Mouse (Mus musculus): ENCODE data around the gene Tmem260. TPM values are rescaled to one million over a fixed set of nuclear protein-coding genes. Genes with fewer than 3 reads are reported as not detected.
A peak's percentile ranks its signal among the peaks of the same experiment; 100 is the strongest.

Tmem260 gene
- polyA plus RNA-seq, 1 experiment from 2014 or later = 21.6 TPM

- Histone ChIP-seq H3K27ac (ENCODE audit: low read depth) (no peak overlapping the region), H3K9ac (ENCODE audit: low read length) (no peak overlapping the region), H3K4me2 (ENCODE audit: low read length) (no peak overlapping the region), H3K36me3 (ENCODE audit: control insufficient read depth, insufficient read depth, low read length) (peaks cover 7% of the 10 kb centered on the region; the same call in 1 of the 2 replicates), H3K9me3 (ENCODE audit: control insufficient read depth, low read length) (no peaks in the 10 kb centered on the region), H3K27me3 (replicated peaks; ENCODE audit: control insufficient read depth, insufficient read depth, low read length) (no peaks in the 10 kb centered on the region), H3K4me1 (replicated peaks; ENCODE audit: control insufficient read depth, insufficient read depth, low read length) (no peaks in the 10 kb centered on the region), H3K4me3 (ENCODE audit: low read depth, low read length) (no peak overlapping the region)
- ATAC-seq (replicated peaks; ENCODE audit: low FRiP score, low TSS enrichment, low read depth) = no peak
- no peak for DNase-seq (ENCODE audit: low spot score)
- 83% methylated on average over 8 of the region's 8 CpGs for WGBS
Measured at GRCm38 (mm10) chr14:48515538-48515937, 69.6 kb downstream of the Tmem260 start.

GRCm38 (mm10) chr14:48523361-48523760, 77.4 kb downstream of the Tmem260 start:
- Histone ChIP-seq H3K4me1 (replicated peaks; ENCODE audit: control insufficient read depth, insufficient read depth, low read length) (no peaks in the 10 kb centered on the region), H3K9me3 (ENCODE audit: control insufficient read depth, low read length) (no peaks in the 10 kb centered on the region), H3K9ac (ENCODE audit: low read length) (no peak overlapping the region), H3K36me3 (ENCODE audit: control insufficient read depth, insufficient read depth, low read length) (no peaks in the 10 kb centered on the region), H3K4me2 (ENCODE audit: low read length) (no peak overlapping the region), H3K27ac (ENCODE audit: low read depth) (no peak overlapping the region), H3K27me3 (replicated peaks; ENCODE audit: control insufficient read depth, insufficient read depth, low read length) (no peaks in the 10 kb centered on the region), H3K4me3 (ENCODE audit: low read depth, low read length) (no peak overlapping the region)
- ATAC-seq (replicated peaks; ENCODE audit: low FRiP score, low TSS enrichment, low read depth) (no peak), DNase-seq (ENCODE audit: low spot score) (no peak)
- WGBS = 31% methylated on average over 1 of the region's 1 CpGs

- Histone ChIP-seq H3K4me1 (replicated peaks; ENCODE audit: control insufficient read depth, insufficient read depth, low read length) (no peaks in the 10 kb centered on the region), H3K9me3 (ENCODE audit: control insufficient read depth, low read length) (no peaks in the 10 kb centered on the region), H3K4me3 (ENCODE audit: low read depth, low read length) (no peak overlapping the region), H3K4me2 (ENCODE audit: low read length) (no peak overlapping the region), H3K9ac (ENCODE audit: low read length) (no peak overlapping the region), H3K27ac (ENCODE audit: low read depth) (no peak overlapping the region), H3K27me3 (replicated peaks; ENCODE audit: control insufficient read depth, insufficient read depth, low read length) (no peaks in the 10 kb centered on the region), H3K36me3 (ENCODE audit: control insufficient read depth, insufficient read depth, low read length) (no peaks in the 10 kb centered on the region)
- DNase-seq (ENCODE audit: low spot score) (peak; percentile 61), ATAC-seq (replicated peaks; ENCODE audit: low FRiP score, low TSS enrichment, low read depth) (no peak)
- 48% methylated on average over 9 of the region's 9 CpGs for WGBS
Measured at GRCm38 (mm10) chr14:48524135-48524534, 78.2 kb downstream of the Tmem260 start.

GRCm38 (mm10) chr14:48525055-48525454, 79.1 kb downstream of the Tmem260 start:
- no peaks in the 10 kb centered on the region for H3K27me3 ChIP-seq (replicated peaks; ENCODE audit: control insufficient read depth, insufficient read depth, low read length)
- no peak overlapping the region for H3K9ac ChIP-seq (ENCODE audit: low read length)
- H3K27ac ChIP-seq (ENCODE audit: low read depth) = no peak overlapping the region
- WGBS = 44% methylated on average over 6 of the region's 6 CpGs
- no peaks in the 10 kb centered on the region for H3K9me3 ChIP-seq (ENCODE audit: control insufficient read depth, low read length)
- DNase-seq (ENCODE audit: low spot score) = no peak
- ATAC-seq (replicated peaks; ENCODE audit: low FRiP score, low TSS enrichment, low read depth) = no peak
- no peak overlapping the region for H3K4me3 ChIP-seq (ENCODE audit: low read depth, low read length)
- no peaks in the 10 kb centered on the region for H3K36me3 ChIP-seq (ENCODE audit: control insufficient read depth, insufficient read depth, low read length)
- no peaks in the 10 kb centered on the region for H3K4me1 ChIP-seq (replicated peaks; ENCODE audit: control insufficient read depth, insufficient read depth, low read length)
- no peak overlapping the region for H3K4me2 ChIP-seq (ENCODE audit: low read length)

DNA sequence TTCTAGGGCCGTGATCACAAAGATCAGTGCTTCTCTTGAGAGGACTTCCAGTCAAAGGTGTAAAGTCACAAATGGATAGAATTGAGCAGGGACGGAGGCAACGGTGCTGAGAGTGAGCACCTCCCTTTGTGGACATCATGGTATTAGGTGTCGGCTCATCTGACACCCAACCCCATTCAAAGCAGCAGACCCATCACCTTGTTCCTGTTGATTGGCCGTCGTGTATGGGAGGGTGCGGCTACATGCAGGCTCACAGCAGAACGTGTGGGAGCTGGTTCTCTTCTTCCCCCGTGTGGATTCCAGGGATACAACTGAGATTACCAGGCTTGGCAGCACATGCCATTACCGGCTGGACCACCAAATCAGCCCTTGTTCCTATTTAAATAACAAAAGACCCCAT, 84.7 kb downstream of the Tmem260 start:
- Histone ChIP-seq H3K9me3 (ENCODE audit: control insufficient read depth, low read length) (no peaks in the 10 kb centered on the region), H3K4me1 (replicated peaks; ENCODE audit: control insufficient read depth, insufficient read depth, low read length) (no peaks in the 10 kb centered on the region), H3K27me3 (replicated peaks; ENCODE audit: control insufficient read depth, insufficient read depth, low read length) (no peaks in the 10 kb centered on the region), H3K9ac (ENCODE audit: low read length) (no peak overlapping the region), H3K36me3 (ENCODE audit: control insufficient read depth, insufficient read depth, low read length) (no peaks in the 10 kb centered on the region), H3K27ac (ENCODE audit: low read depth) (no peak overlapping the region), H3K4me2 (ENCODE audit: low read length) (no peak overlapping the region), H3K4me3 (ENCODE audit: low read depth, low read length) (no peak overlapping the region)
- WGBS = 56% methylated on average over 10 of the region's 10 CpGs
- ATAC-seq (replicated peaks; ENCODE audit: low FRiP score, low TSS enrichment, low read depth) (no peak), DNase-seq (ENCODE audit: low spot score) (no peak)

DNA sequence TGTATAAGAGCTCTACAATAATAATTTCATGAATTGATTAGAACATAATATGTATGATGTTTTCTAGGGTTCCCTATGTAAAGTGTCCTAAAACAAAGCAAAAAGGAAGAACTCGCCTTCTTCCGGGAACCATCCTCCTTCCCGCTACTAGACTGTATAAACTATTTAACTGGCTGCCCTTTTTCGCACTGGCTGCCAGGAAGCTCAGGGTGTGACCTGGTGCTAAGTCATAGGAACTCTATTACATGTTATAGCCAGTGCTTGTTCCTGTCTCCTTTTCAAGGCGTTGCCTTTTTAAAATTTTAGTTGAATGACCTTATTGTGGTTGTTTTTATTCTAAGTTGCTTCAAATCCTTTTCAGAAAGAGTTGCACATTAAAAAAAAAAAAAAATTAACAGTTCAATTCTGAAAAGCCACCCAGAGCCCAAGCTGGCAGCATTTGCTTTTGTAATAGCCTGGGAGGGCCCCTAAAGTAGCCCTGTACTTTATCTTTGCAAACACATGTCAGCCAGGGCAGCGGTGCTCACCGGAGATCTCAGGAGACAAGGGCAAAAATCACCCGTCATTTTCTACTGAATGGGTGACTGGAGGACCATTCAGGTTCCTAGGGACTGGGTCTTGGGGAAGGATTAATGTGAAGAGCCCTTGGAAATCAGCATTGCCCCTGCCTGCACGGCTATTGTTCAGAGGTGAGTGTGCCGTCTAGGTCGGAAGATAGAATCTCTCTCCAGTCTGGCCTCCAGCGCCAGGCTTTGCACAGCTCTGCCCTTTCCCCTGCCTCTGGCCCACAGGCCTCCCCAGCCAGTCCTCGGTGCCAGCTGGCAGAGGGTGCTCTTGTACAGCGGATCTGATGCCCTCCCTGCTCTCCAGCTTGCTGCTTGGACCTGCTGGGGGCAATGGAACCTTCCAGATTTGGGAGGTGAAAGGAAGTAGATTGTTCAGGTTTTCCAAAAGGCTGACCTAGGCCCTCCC, 92.2 kb downstream of the Tmem260 start:
- DNase-seq (ENCODE audit: low spot score) (no peak), ATAC-seq (replicated peaks; ENCODE audit: low FRiP score, low TSS enrichment, low read depth) (no peak)
- WGBS = 63% methylated on average over 14 of the region's 14 CpGs

DNA sequence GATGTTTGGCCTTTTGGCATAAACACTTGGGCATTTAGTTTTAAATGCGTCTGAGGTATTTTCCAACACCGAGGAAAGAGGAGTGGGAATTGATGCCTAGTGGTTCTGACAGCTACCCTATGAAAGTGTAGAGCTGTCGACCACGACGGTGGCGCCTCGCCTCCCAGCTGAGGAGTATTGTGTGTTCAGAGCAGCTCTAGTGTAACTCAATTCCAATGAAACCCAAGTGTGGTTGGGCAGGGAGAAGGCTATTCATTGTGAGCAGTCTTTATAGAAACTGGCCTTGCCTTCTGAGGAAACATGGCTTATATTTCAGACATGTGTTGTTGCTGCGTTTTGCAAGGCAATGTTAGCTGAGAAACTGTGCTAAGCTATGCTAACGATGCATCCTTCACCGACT, 99.2 kb downstream of the Tmem260 start:
- no peaks in the 10 kb centered on the region for H3K36me3 ChIP-seq (ENCODE audit: control insufficient read depth, insufficient read depth, low read length)
- 85% methylated on average over 10 of the region's 10 CpGs for WGBS
- ATAC-seq (replicated peaks; ENCODE audit: low FRiP score, low TSS enrichment, low read depth) = no peak

More for the DNA sequence above, 92.2 kb downstream of the Tmem260 start:
- Histone ChIP-seq H3K9me3 (ENCODE audit: control insufficient read depth, low read length) (no peaks in the 10 kb centered on the region), H3K4me2 (ENCODE audit: low read length) (no peak overlapping the region), H3K27ac (ENCODE audit: low read depth) (no peak overlapping the region), H3K4me1 (replicated peaks; ENCODE audit: control insufficient read depth, insufficient read depth, low read length) (no peaks in the 10 kb centered on the region), H3K4me3 (ENCODE audit: low read depth, low read length) (no peak overlapping the region), H3K9ac (ENCODE audit: low read length) (no peak overlapping the region), H3K27me3 (replicated peaks; ENCODE audit: control insufficient read depth, insufficient read depth, low read length) (no peaks in the 10 kb centered on the region), H3K36me3 (ENCODE audit: control insufficient read depth, insufficient read depth, low read length) (no peaks in the 10 kb centered on the region)

DNA sequence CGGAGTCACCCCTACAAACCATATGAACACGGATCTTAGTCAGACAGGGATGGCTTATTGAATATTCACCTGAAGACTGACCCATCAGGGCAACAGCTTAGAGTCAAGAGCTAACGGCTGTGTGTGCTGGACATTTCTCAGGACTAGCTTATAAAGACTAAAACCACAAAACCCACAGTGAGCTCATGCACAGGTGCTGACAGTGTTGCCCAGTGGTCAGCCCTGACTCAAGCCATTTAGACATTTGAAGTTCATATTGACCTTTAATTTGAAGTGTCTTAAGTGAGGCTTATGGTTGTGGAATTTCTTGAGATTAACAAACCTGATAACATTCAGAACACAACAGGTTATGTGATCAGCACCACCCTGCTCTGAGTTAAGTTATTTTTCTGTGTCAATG, 100.1 kb downstream of the Tmem260 start:
- Histone ChIP-seq H3K4me3 (ENCODE audit: low read depth, low read length) (no peak overlapping the region), H3K4me1 (replicated peaks; ENCODE audit: control insufficient read depth, insufficient read depth, low read length) (no peaks in the 10 kb centered on the region)
- ATAC-seq (replicated peaks; ENCODE audit: low FRiP score, low TSS enrichment, low read depth) = no peak

More for the DNA sequence above, 99.2 kb downstream of the Tmem260 start:
- Histone ChIP-seq H3K27me3 (replicated peaks; ENCODE audit: control insufficient read depth, insufficient read depth, low read length) (no peaks in the 10 kb centered on the region), H3K27ac (ENCODE audit: low read depth) (no peak overlapping the region), H3K4me2 (ENCODE audit: low read length) (no peak overlapping the region), H3K4me3 (ENCODE audit: low read depth, low read length) (no peak overlapping the region), H3K9me3 (ENCODE audit: control insufficient read depth, low read length) (no peaks in the 10 kb centered on the region), H3K4me1 (replicated peaks; ENCODE audit: control insufficient read depth, insufficient read depth, low read length) (no peaks in the 10 kb centered on the region), H3K9ac (ENCODE audit: low read length) (no peak overlapping the region)
- no peak for DNase-seq (ENCODE audit: low spot score)

DNA sequence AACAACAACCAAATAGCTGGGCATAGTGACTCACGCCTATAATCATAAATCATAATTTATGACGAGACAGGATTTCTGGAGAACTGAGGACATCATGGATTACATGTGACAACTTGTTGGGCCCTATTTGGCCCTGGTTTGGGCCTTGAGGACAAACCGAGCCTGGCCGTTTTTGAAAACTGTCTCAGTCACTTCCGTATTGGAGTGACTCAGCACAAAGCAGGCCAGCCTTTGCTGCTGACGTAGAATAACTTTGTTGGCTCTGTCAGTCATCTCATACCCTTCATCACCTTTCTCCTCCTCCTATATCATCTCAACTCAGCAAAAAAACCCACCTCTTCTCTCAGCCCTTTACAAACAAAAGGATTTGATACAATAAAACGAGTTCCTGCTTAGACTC, 103.8 kb downstream of the Tmem260 start:
- WGBS = 72% methylated on average over 7 of the region's 7 CpGs
- no peak for ATAC-seq (replicated peaks; ENCODE audit: low FRiP score, low TSS enrichment, low read depth)
- Histone ChIP-seq H3K4me3 (ENCODE audit: low read depth, low read length) (no peak overlapping the region), H3K4me2 (ENCODE audit: low read length) (no peak overlapping the region), H3K9me3 (ENCODE audit: control insufficient read depth, low read length) (no peaks in the 10 kb centered on the region), H3K36me3 (ENCODE audit: control insufficient read depth, insufficient read depth, low read length) (no peaks in the 10 kb centered on the region), H3K27me3 (replicated peaks; ENCODE audit: control insufficient read depth, insufficient read depth, low read length) (no peaks in the 10 kb centered on the region), H3K4me1 (replicated peaks; ENCODE audit: control insufficient read depth, insufficient read depth, low read length) (no peaks in the 10 kb centered on the region), H3K27ac (ENCODE audit: low read depth) (no peak overlapping the region), H3K9ac (ENCODE audit: low read length) (no peak overlapping the region)
- no peak for DNase-seq (ENCODE audit: low spot score)

More for the DNA sequence above, 100.1 kb downstream of the Tmem260 start:
- WGBS = 90% methylated on average over 3 of the region's 3 CpGs
- no peaks in the 10 kb centered on the region for H3K9me3 ChIP-seq (ENCODE audit: control insufficient read depth, low read length)
- H3K4me2 ChIP-seq (ENCODE audit: low read length) = no peak overlapping the region
- no peaks in the 10 kb centered on the region for H3K36me3 ChIP-seq (ENCODE audit: control insufficient read depth, insufficient read depth, low read length)
- H3K9ac ChIP-seq (ENCODE audit: low read length) = no peak overlapping the region
- H3K27ac ChIP-seq (ENCODE audit: low read depth) = no peak overlapping the region
- DNase-seq (ENCODE audit: low spot score) = no peak
- H3K27me3 ChIP-seq (replicated peaks; ENCODE audit: control insufficient read depth, insufficient read depth, low read length) = no peaks in the 10 kb centered on the region
